Mouse (Mus musculus) forebrain, embryonic 14.5 days (tissue): ENCODE measurements around the gene Cdc37l1. TPM values are rescaled to one million over a fixed set of nuclear protein-coding genes. Genes with fewer than 3 reads are reported as not detected.

Experiments
- polyA plus RNA-seq: library from polyadenylated mRNA; unstranded; fragments of >200 nt; fragmentation: Nextera tagmentation; extraction: Ambion mirVana; gene quantifications from 2 replicates; pipeline ENCODE4 v1.2.1, GENCODE M21; 2014

Cdc37l1 gene
- polyA plus RNA-seq, 1 experiment from 2014 or later: 42.0 TPM

Other genes with a start within 250 kb of the Cdc37l1 start
- 9.3 and 13.6 TPM in 2 replicates for gene Slc1a1, start 155.3 kb upstream of the Cdc37l1 start, polyA plus RNA-seq
- gene Plpp6, start 26.4 kb upstream of the Cdc37l1 start, polyA plus RNA-seq: 9.8 and 11.4 TPM in 2 replicates
- 2.0 and 2.1 TPM in 2 replicates for gene 4430402I18Rik, start 22.6 kb upstream of the Cdc37l1 start, polyA plus RNA-seq
- gene Ak3, start 57.6 kb downstream of the Cdc37l1 start, polyA plus RNA-seq: 76.8 and 83.2 TPM in 2 replicates
- 34.8 and 35.1 TPM in 2 replicates for gene Rcl1, start 111.0 kb downstream of the Cdc37l1 start, polyA plus RNA-seq